Mouse (Mus musculus) thymus, postnatal 25 days (tissue): ENCODE results near the gene Gm11444.
A peak's percentile ranks its signal among the peaks of the same experiment; 100 is the strongest.

ENCODE experiments used
- DNase-seq: peaks from one replicate; pipeline ENCODE4 v3.0.0; 2022

The Gm11444 gene

DNA sequence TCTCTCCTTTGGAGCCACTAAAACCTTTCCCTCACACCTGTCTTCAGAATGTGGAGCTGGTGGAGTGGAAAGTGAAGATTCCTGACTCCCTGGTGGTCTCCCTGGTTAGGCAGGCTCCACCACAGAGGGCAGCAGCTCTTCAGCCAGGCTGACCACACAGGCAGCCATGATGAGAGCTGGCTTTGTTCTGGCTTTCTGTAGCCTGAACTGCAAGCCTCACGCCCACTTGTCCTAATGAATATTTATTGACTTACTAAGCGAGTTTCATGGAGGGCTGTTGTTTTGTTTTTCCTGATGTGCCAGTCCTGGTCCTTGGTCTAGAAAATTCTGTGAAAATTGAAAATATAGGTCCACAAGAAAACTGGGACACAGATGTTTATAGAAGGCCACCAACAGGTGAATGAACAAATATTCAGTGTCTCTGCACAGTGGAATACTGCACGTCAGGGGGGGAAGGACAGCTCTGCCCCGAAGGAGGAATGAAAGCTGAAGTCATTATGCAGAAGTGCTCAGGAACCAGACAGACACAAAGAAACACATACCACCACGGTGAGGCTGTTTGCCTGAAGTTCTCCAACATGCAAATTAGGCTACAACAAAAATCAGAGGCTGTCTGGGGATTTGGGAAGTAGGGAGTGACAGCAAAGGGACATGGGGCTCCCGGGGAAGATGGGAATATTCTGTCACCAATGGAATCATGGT lies 8.0 kb upstream of the Gm11444 start:
- no peak for DNase-seq

DNA sequence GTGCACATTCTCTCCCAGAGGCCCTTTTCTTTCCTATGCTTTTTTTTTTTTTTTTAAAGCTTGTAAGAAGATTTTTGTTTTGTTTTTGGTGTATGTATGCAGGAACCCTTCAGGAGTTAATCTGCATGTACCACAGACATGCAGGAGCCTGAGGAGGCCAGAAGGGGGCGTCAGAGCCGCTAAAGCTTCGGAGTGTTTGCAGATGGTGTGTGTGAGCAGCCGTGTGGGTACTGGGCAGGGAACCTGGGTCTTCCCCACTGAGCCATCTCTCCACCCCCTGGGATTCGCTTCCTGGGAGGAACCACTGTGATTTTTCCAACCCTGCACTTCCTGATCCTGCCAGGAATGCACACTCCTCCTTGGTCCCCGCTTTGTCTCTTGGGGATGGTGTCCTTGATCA lies 625 bp upstream of the Gm11444 start:
- no peak for DNase-seq

DNA sequence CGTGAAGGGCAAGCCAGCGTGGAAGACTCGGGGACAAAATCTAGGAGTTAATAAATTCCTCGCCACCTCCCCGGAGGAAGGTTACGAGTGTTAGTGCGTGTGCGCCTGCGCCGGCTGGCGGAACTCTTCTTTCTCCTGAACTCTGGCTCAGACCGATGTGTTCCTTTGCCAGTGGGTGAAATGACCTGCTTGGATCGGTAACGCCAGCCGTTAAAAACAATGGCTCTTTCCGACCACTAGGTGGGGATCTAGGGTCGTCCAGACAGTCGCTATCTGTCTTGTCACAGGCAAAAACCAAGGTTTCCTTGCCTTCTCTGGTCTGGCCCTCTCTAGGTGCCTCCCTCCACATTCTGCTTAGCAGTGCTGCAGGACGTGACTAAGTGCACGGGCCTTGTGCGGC lies 1.1 kb downstream of the Gm11444 start:
- peak; percentile 58 for DNase-seq

DNA sequence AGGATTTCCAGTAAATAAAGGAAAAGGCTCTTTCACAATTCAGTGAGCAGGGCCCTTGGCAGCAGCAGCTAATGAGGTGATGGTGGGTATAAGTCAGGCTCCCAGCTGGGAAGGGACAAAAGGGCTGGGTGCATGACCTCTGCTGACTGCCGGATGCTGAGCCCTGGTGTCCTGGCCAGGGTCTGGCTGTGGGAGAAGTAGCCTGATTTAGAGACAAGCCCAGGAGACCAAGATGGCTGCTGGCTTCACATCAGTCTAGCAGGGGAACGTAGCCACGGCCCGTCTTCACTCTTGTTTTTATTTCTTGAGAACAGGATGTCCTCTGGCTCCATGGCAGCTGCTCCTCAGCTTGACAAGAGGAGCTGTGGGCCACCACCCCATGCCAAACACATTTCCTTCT lies 3.6 kb downstream of the Gm11444 start:
- DNase-seq = no peak

DNA sequence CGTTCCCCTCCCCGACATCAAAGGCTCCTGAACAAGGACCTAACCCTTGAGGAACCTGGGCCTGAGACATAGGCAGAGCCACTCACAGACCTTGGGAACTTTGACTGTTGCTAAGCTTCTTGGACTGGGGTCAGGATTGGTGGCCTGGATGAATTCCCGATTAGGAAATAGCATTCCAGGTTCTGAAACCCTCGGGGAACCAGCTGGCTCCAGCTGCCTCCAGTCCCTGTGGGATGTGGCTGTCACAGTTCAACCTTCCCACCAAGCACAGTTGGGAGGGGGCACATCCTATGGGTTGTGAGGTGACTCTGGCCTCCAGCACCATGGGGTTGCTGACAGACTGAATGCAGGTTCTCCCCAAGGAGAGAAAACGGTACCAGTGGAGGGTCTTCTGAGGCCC lies 4.2 kb downstream of the Gm11444 start:
- DNase-seq = no peak

DNA sequence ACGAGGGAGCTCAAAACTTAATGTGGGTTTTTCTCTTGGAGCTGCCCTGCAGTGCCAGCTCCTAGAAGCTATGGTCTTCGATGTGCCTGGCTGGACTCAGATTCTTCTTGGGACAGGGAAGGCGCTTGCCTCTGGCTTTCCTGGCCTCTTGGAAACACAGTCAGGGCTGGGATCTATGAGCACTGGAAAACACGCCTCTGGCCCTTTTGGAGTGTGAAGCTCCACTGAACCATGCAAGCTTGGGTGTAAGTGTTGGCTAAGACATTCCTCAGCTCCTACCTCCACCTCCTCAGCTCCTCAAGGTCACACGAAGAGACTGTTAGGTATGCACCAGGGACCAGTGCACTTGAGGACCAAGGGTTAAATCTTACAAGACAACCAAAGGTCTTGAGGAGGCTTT lies 5.2 kb downstream of the Gm11444 start:
- DNase-seq = no peak

DNA sequence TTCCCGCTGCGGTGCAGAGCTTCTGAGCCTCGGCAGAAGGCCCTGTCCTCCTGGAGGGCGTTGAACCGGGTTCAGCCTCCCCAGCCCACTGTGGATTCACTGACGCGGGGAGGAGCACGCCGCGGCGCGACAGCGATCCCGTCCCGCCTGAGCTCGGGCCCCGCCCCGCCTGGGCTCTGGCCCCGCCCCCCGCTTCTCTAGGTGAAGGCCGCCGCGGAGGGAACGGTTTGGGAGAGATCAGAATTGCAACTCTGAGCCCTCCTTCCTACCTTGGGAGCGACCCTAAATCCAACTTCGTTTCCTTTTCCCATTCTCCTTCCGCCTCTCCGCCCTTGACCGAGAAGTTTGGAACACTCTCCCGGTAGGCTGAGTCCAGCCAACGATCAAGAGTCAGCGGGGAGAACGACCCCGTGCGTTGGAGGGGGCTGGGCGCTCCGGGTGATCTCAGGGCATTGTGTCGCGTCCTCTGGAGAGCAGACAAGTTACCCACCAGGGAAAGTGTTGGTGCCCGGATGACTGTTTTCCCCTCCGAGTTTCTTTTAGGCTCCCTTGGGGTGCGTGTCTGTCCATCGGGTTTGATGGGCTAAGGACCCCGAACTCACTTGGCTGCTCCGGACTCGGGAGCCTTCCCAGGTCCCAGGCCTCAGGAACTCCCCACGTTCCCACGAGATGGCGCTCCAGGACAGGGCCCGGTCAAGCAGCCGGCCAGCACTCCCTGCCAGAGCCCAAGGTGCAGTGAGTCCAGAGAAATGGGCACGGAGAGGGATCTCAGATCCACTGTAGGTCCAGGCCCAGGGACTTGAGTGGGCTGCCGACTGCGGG lies 5.8 kb downstream of the Gm11444 start:
- peak; percentile 70 for DNase-seq

DNA sequence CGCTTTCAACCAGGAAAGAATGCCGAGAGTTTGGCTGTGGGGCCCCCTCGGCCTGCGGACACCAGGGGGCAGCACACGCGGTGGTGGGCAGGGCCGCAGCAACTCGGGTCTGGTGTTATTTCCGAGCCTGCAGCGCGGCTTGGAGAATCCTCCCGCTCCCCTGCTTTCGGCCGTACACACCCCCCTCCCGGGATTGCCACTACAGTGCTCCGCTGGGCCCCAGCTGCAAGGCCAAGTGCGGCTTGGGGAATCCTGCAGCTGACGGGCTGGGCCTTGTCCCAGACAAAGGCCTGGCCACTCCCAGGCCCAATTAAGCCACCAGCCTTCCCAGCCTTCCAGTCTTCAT lies 6.8 kb downstream of the Gm11444 start:
- peak; percentile 61 for DNase-seq

DNA sequence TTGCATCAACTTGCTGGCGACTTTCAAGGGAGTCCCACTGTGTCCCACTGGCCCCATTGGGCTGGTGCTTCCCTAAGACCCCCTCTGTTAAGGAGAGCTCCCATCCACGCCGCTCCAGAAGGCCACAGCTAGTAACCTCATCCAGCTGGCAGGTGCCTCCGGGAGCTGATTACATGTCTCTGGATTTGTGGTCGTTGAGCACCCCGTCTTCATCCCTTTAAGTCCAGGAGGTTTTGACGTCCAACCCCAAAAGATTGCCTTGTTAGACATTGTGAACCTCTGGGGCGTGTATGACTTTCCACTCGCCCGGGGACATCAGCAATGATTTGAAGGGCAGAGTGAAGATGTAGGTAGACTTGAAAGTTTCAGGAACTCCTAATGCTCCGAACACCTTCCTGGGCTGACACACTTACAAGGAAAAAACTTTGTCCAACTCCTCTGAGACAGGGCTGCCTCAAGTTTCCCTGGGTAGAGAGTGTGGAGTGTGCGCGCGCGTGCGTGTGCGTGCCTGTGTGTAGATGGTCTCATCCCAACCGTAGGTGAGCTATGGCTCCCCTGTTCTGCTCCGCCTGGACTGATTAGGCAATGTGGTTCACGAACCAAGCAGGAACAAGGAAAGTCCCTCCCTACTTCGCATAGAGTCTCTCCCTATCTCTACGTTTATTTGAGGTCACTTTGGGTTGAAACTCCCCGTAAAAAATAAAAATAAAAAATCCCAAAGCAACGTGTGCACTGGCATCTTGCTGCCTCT lies 7.4 kb downstream of the Gm11444 start:
- no peak for DNase-seq

DNA sequence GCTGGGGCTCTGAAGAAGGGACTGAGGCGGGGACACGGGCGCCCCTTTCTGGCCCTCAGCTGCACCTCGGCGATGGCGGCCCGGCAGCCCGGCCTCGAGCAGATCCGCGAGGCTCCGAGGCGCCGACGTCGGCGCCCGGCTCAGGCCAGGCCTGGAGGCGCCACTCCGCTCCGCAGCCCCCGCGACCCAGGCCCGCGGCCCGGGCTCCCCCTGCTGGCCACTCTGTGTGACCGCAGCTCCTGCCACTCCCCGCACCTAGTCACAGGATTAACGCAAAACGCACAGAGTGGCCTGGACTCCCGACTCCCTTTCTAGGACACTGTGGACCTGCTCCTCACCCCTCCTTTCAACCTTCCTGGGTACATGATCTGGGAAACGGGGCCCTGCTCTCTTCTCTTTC lies 8.2 kb downstream of the Gm11444 start:
- peak; percentile 67 for DNase-seq

DNA sequence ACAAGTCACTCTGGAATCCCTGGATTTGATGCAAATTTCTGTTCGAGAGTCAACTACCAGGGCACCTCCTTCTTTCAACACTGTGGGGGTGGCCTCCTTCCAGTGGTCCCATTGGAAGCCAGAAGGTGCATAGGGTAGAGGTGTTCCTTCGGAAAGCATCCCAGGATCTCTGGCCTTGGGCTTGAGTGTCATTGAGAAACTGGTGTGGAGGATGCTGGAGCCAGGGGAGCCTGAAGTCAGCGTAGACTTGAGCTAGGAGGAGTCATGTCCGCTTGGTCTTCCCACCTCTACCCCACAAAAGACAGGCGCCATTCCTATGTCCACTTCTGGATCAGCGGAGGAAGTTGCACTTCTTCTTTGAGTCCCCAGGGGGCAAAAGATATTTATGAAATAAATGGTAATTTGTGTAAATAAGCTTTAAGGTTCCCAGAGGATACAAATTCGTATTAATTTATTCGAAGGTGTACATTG lies 8.9 kb downstream of the Gm11444 start:
- no peak for DNase-seq

DNA sequence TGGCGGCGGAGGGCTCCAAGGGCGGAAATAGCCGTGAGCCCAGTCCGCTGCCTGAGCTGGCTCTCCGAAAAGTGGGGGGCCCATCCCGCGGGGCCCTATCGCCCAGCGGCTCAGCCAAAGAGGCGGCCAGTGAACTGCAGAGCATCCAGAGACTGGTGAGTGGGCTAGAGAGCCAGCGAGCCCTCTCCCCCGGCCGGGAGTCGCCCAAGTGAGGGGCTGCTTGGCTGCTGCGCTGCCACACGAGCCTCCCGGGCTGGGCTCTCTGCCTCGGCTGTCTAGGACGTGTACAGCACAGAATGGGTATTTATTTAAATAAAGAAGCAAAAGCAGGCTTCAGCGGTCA lies 9.4 kb downstream of the Gm11444 start:
- no peak for DNase-seq

DNA sequence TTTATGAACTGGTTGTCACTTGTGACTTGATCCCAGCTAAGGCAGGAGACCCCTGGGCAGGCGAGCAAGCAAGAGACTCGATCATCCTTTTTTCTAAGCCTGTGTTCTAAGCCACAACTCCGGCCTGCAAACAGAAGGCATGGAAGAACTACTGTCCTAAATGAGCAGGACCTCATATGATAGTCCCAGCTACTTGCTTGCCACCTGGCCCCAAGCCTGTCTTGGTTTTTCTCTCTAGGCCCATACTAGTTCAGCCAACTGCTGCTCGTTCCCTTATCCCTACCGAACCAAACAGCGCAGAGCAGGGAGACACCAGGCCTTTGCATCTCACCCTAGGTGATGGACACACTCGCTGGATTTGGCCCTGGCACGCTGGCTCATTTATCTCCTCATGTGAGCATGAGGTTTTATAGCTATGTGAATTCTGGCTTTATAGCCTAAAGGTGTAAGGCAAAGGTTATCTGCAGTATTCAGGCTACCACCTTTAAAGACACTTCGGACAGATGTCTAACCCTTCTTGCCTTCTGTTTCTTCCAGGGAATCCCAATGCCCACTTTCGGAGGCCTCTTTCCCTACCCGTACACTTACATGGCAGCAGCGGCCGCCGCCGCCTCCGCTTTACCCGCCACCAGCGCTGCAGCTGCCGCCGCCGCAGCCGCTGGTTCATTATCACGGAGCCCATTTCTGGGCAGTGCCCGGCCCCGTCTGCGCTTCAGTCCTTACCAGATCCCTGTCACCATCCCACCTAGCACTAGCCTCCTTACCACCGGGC lies 9.9 kb downstream of the Gm11444 start:
- no peak for DNase-seq

DNA sequence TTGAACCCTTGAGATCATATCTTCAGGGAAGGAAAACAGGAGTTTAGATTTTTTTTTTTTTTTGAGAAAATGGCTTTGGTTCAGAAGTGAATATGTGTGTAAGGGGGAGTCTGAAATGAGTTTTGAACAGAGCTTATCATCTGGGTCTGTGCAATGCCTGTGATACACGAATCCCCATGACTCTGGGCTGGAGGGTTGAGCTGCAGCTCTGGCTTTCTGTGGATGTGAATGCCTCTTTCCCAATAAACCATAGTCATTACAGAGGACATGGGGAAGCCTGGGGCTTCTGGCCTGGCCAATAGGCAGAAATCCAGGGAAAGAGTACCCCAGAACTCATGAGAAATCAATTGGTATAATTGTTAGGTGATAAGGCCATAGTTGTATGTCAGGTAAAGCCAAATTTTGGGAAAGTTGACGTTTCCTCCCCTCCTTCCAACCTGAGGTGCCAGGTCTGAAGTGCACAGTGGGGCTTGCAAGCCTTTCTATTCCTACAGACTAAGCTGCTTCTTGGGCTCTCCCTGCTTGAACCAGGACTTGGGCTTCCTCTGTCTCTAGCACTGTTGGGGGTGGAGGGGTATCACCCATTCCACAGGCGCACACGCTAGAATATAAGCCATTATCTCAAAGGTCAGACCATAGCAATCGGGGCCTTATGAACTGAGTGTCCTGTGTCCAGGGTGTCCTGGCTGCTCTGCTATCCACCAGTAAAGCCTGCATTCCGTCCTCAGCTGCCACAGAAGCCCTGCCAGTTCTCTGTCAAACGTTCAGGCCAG lies 10.7 kb downstream of the Gm11444 start:
- no peak for DNase-seq

DNA sequence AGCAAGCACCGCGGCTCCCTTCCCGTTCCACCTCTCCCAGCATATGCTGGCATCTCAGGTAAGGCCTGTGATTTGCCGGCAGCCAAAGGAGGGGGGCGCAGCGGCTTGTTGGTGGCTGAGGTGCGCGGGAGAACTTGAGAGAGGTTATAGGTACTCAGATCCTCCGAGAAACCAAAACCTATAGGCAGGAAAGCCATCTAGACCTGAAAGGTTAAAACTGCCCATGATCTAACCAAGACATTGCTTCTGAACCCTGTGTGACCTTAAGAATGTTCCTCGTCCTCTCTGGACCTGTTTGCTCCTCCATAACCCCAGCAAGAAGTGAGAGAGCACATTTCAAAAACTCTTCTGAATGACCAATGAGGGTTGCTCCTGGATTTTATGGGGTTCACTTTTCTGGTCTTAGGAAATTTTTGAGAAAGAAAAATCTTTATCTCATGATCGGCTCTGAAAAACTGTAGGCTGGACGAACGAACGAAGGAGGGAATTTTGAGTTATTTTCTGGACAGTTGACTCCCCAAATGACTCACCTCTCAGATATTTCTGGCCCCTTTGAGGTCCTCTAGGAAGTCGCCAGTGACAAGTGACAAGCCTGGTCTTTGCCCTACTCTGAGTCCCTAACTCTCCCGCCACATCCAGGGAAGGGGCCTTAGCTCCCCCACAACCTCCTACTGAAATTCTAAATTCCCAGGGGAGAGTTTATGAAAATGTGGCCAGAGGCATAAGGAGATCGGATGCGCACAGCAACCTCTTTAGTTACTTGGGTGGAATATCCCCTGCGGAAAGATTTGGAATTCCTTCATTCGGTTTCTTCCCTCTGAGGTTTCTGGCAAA lies 11.5 kb downstream of the Gm11444 start:
- DNase-seq = no peak

DNA sequence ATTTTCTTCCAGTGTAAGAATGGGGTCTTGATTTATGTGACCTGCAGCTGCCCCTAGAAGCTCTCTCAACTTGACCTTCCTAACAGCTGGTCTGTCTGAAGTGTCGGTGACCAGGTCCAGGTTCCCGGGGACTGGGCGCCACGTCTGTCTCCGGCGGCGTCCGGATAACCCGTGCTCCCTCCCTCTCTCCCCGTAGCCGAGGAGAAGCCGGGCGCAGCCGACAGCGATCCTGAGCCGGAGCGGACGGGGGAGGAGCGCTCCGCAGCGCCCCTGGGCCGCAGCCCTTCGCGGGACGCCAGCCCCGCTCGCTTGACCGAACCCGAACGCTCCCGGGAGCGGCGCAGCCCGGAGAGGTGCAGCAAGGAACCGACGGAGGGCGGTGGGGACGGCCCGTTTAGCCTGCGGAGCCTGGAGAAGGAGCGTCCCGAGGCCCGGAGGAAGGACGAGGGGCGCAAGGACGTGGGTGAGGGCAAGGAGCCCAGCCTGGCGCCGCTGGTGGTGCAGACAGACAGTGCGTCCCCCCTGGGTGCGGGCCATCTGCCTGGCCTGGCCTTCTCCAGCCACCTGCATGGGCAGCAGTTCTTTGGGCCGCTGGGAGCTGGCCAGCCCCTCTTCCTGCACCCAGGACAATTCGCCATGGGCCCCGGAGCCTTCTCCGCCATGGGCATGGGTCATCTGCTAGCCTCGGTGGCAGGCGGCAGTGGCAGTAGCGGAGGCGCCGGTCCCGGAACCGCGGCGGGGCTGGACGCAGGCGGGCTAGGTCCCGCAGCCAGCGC lies 12.3 kb downstream of the Gm11444 start:
- DNase-seq = no peak

DNA sequence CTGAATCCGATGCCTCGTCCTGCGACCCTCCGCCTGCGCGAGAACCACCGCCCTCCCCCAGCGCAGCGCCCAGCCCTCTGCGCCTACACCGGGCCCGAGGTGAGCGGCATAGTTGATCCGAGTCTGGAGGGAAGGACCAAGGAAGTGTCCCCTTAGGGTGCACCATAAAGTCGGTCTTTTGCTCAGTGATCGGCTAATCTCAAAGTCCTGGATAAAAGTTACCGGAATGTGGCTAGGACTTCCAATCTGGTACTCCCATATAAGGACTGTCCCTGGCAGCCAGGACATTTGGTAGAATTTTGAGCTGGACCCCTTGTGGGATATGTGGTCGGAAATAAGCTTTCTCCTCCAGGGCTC lies 12.9 kb downstream of the Gm11444 start:
- DNase-seq = no peak

DNA sequence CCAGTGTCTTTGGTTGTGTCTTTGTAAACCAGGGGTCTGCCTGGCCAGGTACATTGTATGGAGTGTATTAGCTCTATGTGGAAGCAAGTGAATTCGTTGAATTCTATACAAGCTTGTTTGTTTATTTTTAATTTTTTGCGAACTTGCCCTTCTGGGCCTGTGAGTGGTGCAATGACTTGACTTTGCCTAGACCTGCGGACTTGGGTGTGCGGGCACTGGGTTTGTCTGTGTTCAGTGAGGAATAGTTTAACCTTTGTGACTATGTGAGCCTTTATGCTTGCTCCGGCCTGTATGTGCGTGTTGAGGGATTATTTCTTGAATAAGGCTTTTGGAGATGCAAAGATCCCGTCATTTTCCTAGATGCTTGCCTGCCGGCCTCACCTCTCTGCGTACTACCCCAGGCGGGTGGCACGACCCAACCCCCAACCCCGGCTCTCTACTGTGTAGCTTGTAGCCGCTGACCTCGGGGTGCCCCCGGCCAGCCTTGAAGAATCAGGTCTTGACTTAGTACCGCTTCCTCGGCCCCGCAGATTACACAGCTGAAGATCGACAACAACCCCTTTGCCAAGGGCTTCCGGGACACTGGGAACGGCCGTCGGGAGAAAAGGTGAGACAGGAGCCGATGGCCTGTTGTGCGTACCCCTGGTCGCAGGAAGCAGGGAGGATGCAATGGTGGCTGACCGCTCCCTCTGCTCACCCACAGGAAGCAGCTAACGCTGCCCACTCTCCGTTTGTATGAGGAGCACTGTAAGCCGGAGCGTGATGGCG lies 13.4 kb downstream of the Gm11444 start:
- no peak for DNase-seq

DNA sequence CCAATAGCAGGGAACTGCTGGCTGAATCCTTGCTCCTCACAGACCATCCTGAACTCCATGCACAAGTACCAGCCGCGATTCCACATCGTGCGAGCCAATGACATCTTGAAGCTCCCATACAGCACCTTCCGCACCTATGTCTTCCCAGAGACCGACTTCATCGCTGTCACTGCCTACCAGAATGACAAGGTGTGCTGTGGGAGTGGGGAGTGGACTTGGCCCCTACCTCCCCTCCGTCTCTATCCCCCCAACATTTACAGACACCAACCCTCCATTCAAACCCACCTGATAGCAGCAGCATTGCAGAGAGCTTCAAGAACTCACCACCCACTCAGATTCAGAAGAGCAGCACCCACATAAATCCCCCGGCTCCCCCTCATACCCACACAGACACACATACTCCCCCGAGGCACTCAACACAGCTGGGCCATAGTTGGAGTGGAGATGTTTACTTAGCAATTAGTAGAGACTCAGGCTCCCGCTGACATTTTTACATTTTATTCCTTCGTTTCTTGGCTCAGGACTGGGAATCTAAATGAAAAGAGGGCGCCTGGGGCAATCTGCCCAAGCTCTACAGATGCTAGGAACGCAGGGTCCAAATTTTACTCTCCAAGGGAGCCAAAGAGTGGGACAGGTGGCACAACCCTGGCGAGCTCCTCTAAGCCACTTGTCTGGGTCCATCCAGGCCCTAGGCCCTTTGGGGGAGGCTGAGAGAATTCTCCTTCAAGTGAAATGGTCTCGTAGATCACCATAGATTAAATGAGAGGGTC lies 14.2 kb downstream of the Gm11444 start:
- no peak for DNase-seq
